Comparison of ENCODE assay signal across 8 mouse cellular contexts in the genomic region with DNA sequence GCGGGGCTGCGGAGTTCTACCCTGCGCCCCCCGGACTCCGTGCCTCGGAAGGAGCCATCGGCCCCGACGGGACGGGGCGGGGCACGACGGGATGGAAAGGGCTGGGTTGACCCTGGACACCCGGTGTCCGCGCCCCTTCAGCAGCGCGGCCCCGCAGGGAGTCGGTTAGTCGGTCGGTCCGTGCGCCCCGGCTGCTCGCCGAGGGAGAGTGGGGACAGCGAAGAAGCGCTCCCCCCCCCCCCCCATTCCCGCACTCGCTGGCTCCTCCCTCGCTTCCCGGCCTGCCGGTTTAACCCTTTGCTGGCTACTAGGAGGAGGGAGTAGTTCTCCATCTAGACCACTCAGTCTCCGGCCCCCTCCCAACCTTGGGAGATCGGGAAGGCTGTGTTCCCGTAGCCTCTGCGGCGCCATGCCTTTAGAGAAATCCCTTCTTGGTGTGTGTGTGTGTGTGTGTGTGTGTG. TPM values are rescaled to one million over a fixed set of nuclear protein-coding genes. Genes with fewer than 3 reads are reported as not detected.
DNase-seq lines count a peak whose midpoint lies in the region; ATAC-seq and TF ChIP-seq lines count a peak whose summit lies in the region.

No protein-coding gene starts in this region.

- TF ChIP-seq RAD21 in MEL (IDR thresholded peaks at IDR 0.05; ENCODE audit: low read depth, low read length): no peak

- TF ChIP-seq POLR2A in MEL (IDR thresholded peaks at IDR 0.05; ENCODE audit: control insufficient read depth in 1 of 2, insufficient read depth in 1 of 2, low read depth in 1 of 2, low read length in 2 of 2, poor library complexity in 1 of 2): 0 out of 4 replicates have a peak, but pooled peaks of 1 of the 2 experiments have one; percentile 27

- H3K4me3 ChIP-seq in MEL (ENCODE audit: control insufficient read depth in 1 of 2, insufficient read depth in 1 of 2, low read depth in 2 of 2, low read length in 2 of 2) (peak overlapping the region; percentile 47 to 52), macrophage (ENCODE audit: inconsistent target) (peak overlapping the region; percentile 23; the same call in 1 of the 2 replicates)
- peak overlapping the region; percentile 59 for H3K4me3 ChIP-seq in forebrain, embryonic 15.5 days
- H3K4me3 ChIP-seq in intestine, postnatal 0 days (ENCODE audit: low read depth, low read length): peak overlapping the region; percentile 52
- H3K4me3 ChIP-seq in stomach, embryonic 16.5 days (replicated peaks; ENCODE audit: low read length): peak overlapping the region; percentile 58

- peak; percentile 49 for ATAC-seq in forebrain, embryonic 15.5 days (replicated peaks)
- ATAC-seq in intestine, postnatal 0 days: no peak
- ATAC-seq in stomach, embryonic 16.5 days (ENCODE audit: insufficient read depth, low FRiP score): no peak

- peak; percentile 38 for DNase-seq in adrenal gland, adult 2 months
- DNase-seq in adrenal gland, adult 8-10 months: no peak
- DNase-seq in MEL (ENCODE audit: low read depth, low spot score): peak; percentile 21
- DNase-seq in cerebellum, postnatal 36 days: no peak

- no peaks in the 10 kb centered on the region for H3K9me3 ChIP-seq in MEL (replicated peaks; ENCODE audit: insufficient read depth, low read length)
- H3K9me3 ChIP-seq in forebrain, embryonic 15.5 days: no peaks in the 10 kb centered on the region
- H3K9me3 ChIP-seq in intestine, postnatal 0 days (ENCODE audit: control insufficient read depth): no peaks in the 10 kb centered on the region
- no peaks in the 10 kb centered on the region for H3K9me3 ChIP-seq in stomach, embryonic 16.5 days (replicated peaks; ENCODE audit: control insufficient read depth, low read length)

- peaks cover 0 to 3% of the 10 kb centered on the region in 2 experiments; a peak in 2 of 4 replicates for H3K27me3 ChIP-seq in MEL (ENCODE audit: control insufficient read depth in 1 of 2, insufficient read depth in 2 of 2, low read length in 2 of 2)
- H3K27me3 ChIP-seq in forebrain, embryonic 15.5 days: peaks cover 22% of the 10 kb centered on the region; the same call in 1 of the 2 replicates
- H3K27me3 ChIP-seq in intestine, postnatal 0 days (replicated peaks; ENCODE audit: control insufficient read depth, insufficient read depth, low read length): peaks cover 66% of the 10 kb centered on the region
- peaks cover 70% of the 10 kb centered on the region for H3K27me3 ChIP-seq in stomach, embryonic 16.5 days (ENCODE audit: control insufficient read depth, insufficient read depth, low read length)

- H3K4me1 ChIP-seq in MEL (ENCODE audit: control insufficient read depth in 1 of 2, insufficient read depth in 2 of 2, low read length in 2 of 2): 0 out of 4 replicates have a peak, but pooled peaks cover 0 to 7% of the 10 kb centered on the region in 2 experiments
- H3K4me1 ChIP-seq in forebrain, embryonic 15.5 days: peaks cover 59% of the 10 kb centered on the region
- peaks cover 11% of the 10 kb centered on the region; the same call in 1 of the 2 replicates for H3K4me1 ChIP-seq in intestine, postnatal 0 days (replicated peaks; ENCODE audit: control insufficient read depth, insufficient read depth, low read length)
- H3K4me1 ChIP-seq in stomach, embryonic 16.5 days (ENCODE audit: control insufficient read depth, insufficient read depth, low read length): peaks cover 37% of the 10 kb centered on the region

- peak overlapping the region; percentile 92 for H3K4me2 ChIP-seq in forebrain, embryonic 15.5 days (replicated peaks)
- peak overlapping the region; percentile 87 for H3K4me2 ChIP-seq in intestine, postnatal 0 days (replicated peaks; ENCODE audit: low read depth)
- H3K4me2 ChIP-seq in stomach, embryonic 16.5 days (ENCODE audit: low read depth, low read length): peak overlapping the region; percentile 78

- TF ChIP-seq EP300 in MEL (IDR thresholded peaks at IDR 0.05; ENCODE audit: low read depth in 1 of 2, low read length in 2 of 2): no peak

- no peak for TF ChIP-seq CTCF in MEL (IDR thresholded peaks at IDR 0.05 in 2 of 3, conservative IDR thresholded peaks at IDR 0.05 in 1 of 3; ENCODE audit: control insufficient read depth in 1 of 3, insufficient read depth in 1 of 3, low read depth in 2 of 3, low read length in 3 of 3, poor library complexity in 1 of 3, severe bottlenecking in 1 of 3)
- no peak for TF ChIP-seq CTCF in intestine, postnatal 0 days (IDR thresholded peaks at IDR 0.05; ENCODE audit: low read depth)

- under 1% methylated on average over 27 of the region's 39 CpGs for WGBS in forebrain, embryonic 15.5 days
- WGBS in intestine, postnatal 0 days: under 1% methylated on average over 36 of the region's 39 CpGs
- WGBS in macrophage (ENCODE audit: missing documents): under 1% methylated on average over 24 of the region's 39 CpGs
- under 1% methylated on average over 36 of the region's 39 CpGs for WGBS in stomach, embryonic 16.5 days

- H3K27ac ChIP-seq in MEL (ENCODE audit: control insufficient read depth, low read depth, low read length): no peak overlapping the region
- peak overlapping the region; percentile 91 for H3K27ac ChIP-seq in forebrain, embryonic 15.5 days (replicated peaks)
- H3K27ac ChIP-seq in intestine, postnatal 0 days (ENCODE audit: low read depth, low read length): no peak overlapping the region
- H3K27ac ChIP-seq in macrophage: no peak overlapping the region
- H3K27ac ChIP-seq in stomach, embryonic 16.5 days (ENCODE audit: low read length): no peak overlapping the region

- H3K79me2 ChIP-seq in MEL (ENCODE audit: control insufficient read depth, insufficient read depth, low read length, poor library complexity) (no peaks in the 10 kb centered on the region), macrophage (ENCODE audit: inconsistent target) (no peaks in the 10 kb centered on the region)

- H3K36me3 ChIP-seq in MEL (ENCODE audit: control insufficient read depth in 1 of 2, insufficient read depth in 2 of 2, low read length in 2 of 2) (no peaks in the 10 kb centered on the region; a peak in 1 of 4 replicates), macrophage (ENCODE audit: inconsistent target) (no peaks in the 10 kb centered on the region)
- H3K36me3 ChIP-seq in forebrain, embryonic 15.5 days: no peaks in the 10 kb centered on the region
- H3K36me3 ChIP-seq in intestine, postnatal 0 days (ENCODE audit: control insufficient read depth, insufficient read depth): no peaks in the 10 kb centered on the region
- no peaks in the 10 kb centered on the region for H3K36me3 ChIP-seq in stomach, embryonic 16.5 days (ENCODE audit: control insufficient read depth, insufficient read depth, low read length)

- H3K9ac ChIP-seq in MEL (ENCODE audit: control insufficient read depth, low read depth, low read length, poor library complexity, severe bottlenecking): peak overlapping the region; percentile 17; the same call in 1 of the 2 replicates
- peak overlapping the region; percentile 52 for H3K9ac ChIP-seq in forebrain, embryonic 15.5 days (replicated peaks)
- peak overlapping the region; percentile 40 for H3K9ac ChIP-seq in intestine, postnatal 0 days (ENCODE audit: low read depth, low read length)
- H3K9ac ChIP-seq in stomach, embryonic 16.5 days (ENCODE audit: low read length): peak overlapping the region; percentile 64

RNA-seq across cellular contexts. Expression of gene Rtn4rl2, which starts 0.3 kb away (rescaled TPM):
- 1 to 10 TPM; 1.1 to 1.5 TPM for total RNA-seq in adrenal gland, adult 2 months (2021)
- 11.5 and 17.5 TPM in 2 replicates for polyA plus RNA-seq in adrenal gland, adult 2 months (2012; rRNA removed)
- total RNA-seq in adrenal gland, adult 8-10 months (2022): 1 to 10 TPM; 1.2 to 1.8 (median 1.6) TPM
- total RNA-seq in MEL (2012; rRNA removed): 0.12 TPM in 1 of 2 replicates, not detected in the other
- polyA plus RNA-seq in MEL (2012; ENCODE audit: insufficient read depth in 1 of 2, insufficient read length in 2 of 2, low read depth in 1 of 2, low replicate concordance in 2 of 2, missing spikeins in 1 of 2): 1 to 10 TPM in 1 of 2 experiments, not detected in 1; 1.1 TPM
- 12.8 and 16.3 TPM in 2 replicates for polyA plus RNA-seq in forebrain, embryonic 15.5 days (2015; fragmentation: Nextera tagmentation; extraction: Ambion mirVana)
- polyA plus RNA-seq in intestine, postnatal 0 days (2015; fragmentation: Nextera tagmentation; extraction: Ambion mirVana): 0.98 and 1.0 TPM in 2 replicates
- not detected for total RNA-seq in macrophage (2018; cell fraction: chromatin; rRNA removed)
- under 1 TPM in 1 of 26 experiments, not detected in 25; 0.05 TPM for total RNA-seq in macrophage (2018; cell fraction: cytosol; rRNA removed)
- total RNA-seq in macrophage (2018; cell fraction: nucleus; rRNA removed): not detected
- polyA plus RNA-seq in macrophage (2018): not detected in 3 replicates
- 0.37 TPM in 1 of 2 replicates, not detected in the other for polyA plus RNA-seq in stomach, embryonic 16.5 days (2015; fragmentation: Nextera tagmentation; extraction: Ambion mirVana)

RNA-seq across cellular contexts. Expression of gene Slc43a1, which starts 48.2 kb away (rescaled TPM):
- 10 to 100 TPM in 1 of 2 experiments, 1 to 10 TPM in 1; 4.4 to 12.7 TPM for total RNA-seq in adrenal gland, adult 2 months (2021)
- 10.1 and 14.3 TPM in 2 replicates for polyA plus RNA-seq in adrenal gland, adult 2 months (2012; rRNA removed)
- total RNA-seq in adrenal gland, adult 8-10 months (2022): 1 to 10 TPM; 3.0 to 7.5 (median 5.5) TPM
- total RNA-seq in MEL (2012; rRNA removed): 93.3 and 131 TPM in 2 replicates
- polyA plus RNA-seq in MEL (2012; ENCODE audit: insufficient read depth in 1 of 2, insufficient read length in 2 of 2, low read depth in 1 of 2, low replicate concordance in 2 of 2, missing spikeins in 1 of 2) (100 to 1,000 TPM in 1 of 2 experiments, 10 to 100 TPM in 1; 69.8 to 108 TPM), macrophage (2018) (0.10 to 0.20 TPM in 2 of 3 replicates, not detected in the other)
- polyA plus RNA-seq in forebrain, embryonic 15.5 days (2015; fragmentation: Nextera tagmentation; extraction: Ambion mirVana): 2.5 and 3.4 TPM in 2 replicates
- 3.6 and 4.1 TPM in 2 replicates for polyA plus RNA-seq in intestine, postnatal 0 days (2015; fragmentation: Nextera tagmentation; extraction: Ambion mirVana)
- total RNA-seq in macrophage (2018; cell fraction: chromatin; rRNA removed): under 1 TPM in 2 of 26 experiments, not detected in 24; 0.29 to 0.57 TPM
- under 1 TPM in 1 of 26 experiments, not detected in 25; 0.05 TPM for total RNA-seq in macrophage (2018; cell fraction: cytosol; rRNA removed)
- total RNA-seq in macrophage (2018; cell fraction: nucleus; rRNA removed): not detected
- polyA plus RNA-seq in stomach, embryonic 16.5 days (2015; fragmentation: Nextera tagmentation; extraction: Ambion mirVana): 20.8 TPM in 2 replicates

RNA-seq across cellular contexts. Expression of gene Slc43a3, which starts 49.5 kb away (rescaled TPM):
- 10 to 100 TPM; 62.5 to 80.9 TPM for total RNA-seq in adrenal gland, adult 2 months (2021)
- 57.5 and 59.7 TPM in 2 replicates for polyA plus RNA-seq in adrenal gland, adult 2 months (2012; rRNA removed)
- 10 to 100 TPM; 63.1 to 81.5 (median 75.7) TPM for total RNA-seq in adrenal gland, adult 8-10 months (2022)
- 82.5 and 91.5 TPM in 2 replicates for total RNA-seq in MEL (2012; rRNA removed)
- polyA plus RNA-seq in MEL (2012; ENCODE audit: insufficient read depth in 1 of 2, insufficient read length in 2 of 2, low read depth in 1 of 2, low replicate concordance in 2 of 2, missing spikeins in 1 of 2) (10 to 100 TPM in 1 of 2 experiments, not detected in 1; 90.6 TPM), macrophage (2018) (7.1 to 26.9 TPM (median 13.4 TPM) in 3 replicates)
- polyA plus RNA-seq in forebrain, embryonic 15.5 days (2015; fragmentation: Nextera tagmentation; extraction: Ambion mirVana): 3.8 and 4.2 TPM in 2 replicates
- polyA plus RNA-seq in intestine, postnatal 0 days (2015; fragmentation: Nextera tagmentation; extraction: Ambion mirVana): 42.5 and 48.0 TPM in 2 replicates
- 10 to 100 TPM in 22 of 26 experiments, 1 to 10 TPM in 4; 7.8 to 99.0 (median 22.4) TPM for total RNA-seq in macrophage (2018; cell fraction: chromatin; rRNA removed)
- 10 to 100 TPM in 17 of 26 experiments, 1 to 10 TPM in 9; 7.5 to 45.7 (median 17.1) TPM for total RNA-seq in macrophage (2018; cell fraction: cytosol; rRNA removed)
- total RNA-seq in macrophage (2018; cell fraction: nucleus; rRNA removed): 100 to 1,000 TPM in 3 of 26 experiments, 10 to 100 TPM in 22, 1 to 10 TPM in 1; 9.0 to 139 (median 34.7) TPM
- 37.3 and 41.9 TPM in 2 replicates for polyA plus RNA-seq in stomach, embryonic 16.5 days (2015; fragmentation: Nextera tagmentation; extraction: Ambion mirVana)

Comparison
In these comparisons a context has a peak if more than half of its experiments do, and no peak if none do; other contexts are left out.
1. DNase-seq: peak in adrenal gland, adult 2 months (single experiment) and MEL (single experiment); none in adrenal gland, adult 8-10 months (single experiment) and cerebellum, postnatal 36 days (0 of 2).
2. Peak in every context shown above with its lines, with median percentiles within 50 percentile points of each other: H3K4me3 ChIP-seq, H3K9ac ChIP-seq and H3K4me2 ChIP-seq.